Mouse (Mus musculus): ENCODE data around the gene Fam166a. TPM values are rescaled to one million over a fixed set of nuclear protein-coding genes. Genes with fewer than 3 reads are reported as not detected.

Fam166a gene
- polyA plus RNA-seq, 1 experiment from 2014 or later: not detected

DNA sequence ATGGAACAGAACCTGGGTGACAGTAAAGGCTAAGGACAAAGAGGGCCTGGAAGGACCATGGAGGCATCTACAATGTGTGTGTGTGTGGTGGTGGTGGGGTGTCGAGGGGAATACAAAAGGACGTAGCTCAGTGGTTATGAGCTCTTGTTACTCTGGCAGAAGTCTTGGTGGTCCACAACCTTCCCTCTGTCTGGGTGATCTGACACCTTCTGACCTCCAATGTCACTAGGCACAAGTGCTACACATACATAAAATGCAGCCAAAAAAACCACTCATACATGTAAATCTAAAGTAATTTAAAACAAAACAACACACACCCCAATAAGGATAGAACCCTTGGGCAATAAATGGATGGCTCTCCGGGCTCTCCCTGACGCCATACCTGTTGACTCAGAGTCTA, 8.9 kb downstream of the Fam166a start:
- ATAC-seq (ENCODE audit: low FRiP score, low TSS enrichment): no peak
- no peaks in the 10 kb centered on the region for H3K36me3 ChIP-seq (ENCODE audit: control insufficient read depth, insufficient read depth, low read length)
- WGBS: 91% methylated on average over 4 of the region's 4 CpGs
- DNase-seq (ENCODE audit: low spot score): no peak
- H3K4me3 ChIP-seq (ENCODE audit: low read depth, low read length): no peak overlapping the region
- no peaks in the 10 kb centered on the region for H3K4me1 ChIP-seq (replicated peaks; ENCODE audit: control insufficient read depth, insufficient read depth)
- no peak overlapping the region for H3K9ac ChIP-seq (ENCODE audit: low read length)
- TF ChIP-seq EP300 (optimal IDR thresholded peaks at IDR 0.05) (no peak), CTCF (IDR thresholded peaks at IDR 0.05; ENCODE audit: low read depth) (no peak)
- H3K27me3 ChIP-seq (ENCODE audit: control insufficient read depth, insufficient read depth, low read length): no peaks in the 10 kb centered on the region
- H3K9me3 ChIP-seq (ENCODE audit: control insufficient read depth, low read length): no peaks in the 10 kb centered on the region
- no peak overlapping the region for H3K27ac ChIP-seq (replicated peaks)
- no peak overlapping the region for H3K4me2 ChIP-seq (replicated peaks; ENCODE audit: low read depth)

- H3K4me2 ChIP-seq (replicated peaks; ENCODE audit: low read depth): peak overlapping the region; percentile 40
- WGBS: 0% methylated on average over 7 of the region's 7 CpGs
- H3K36me3 ChIP-seq (ENCODE audit: control insufficient read depth, insufficient read depth, low read length): no peaks in the 10 kb centered on the region
- no peaks in the 10 kb centered on the region for H3K27me3 ChIP-seq (ENCODE audit: control insufficient read depth, insufficient read depth, low read length)
- peak overlapping the region; percentile 87 for H3K27ac ChIP-seq (replicated peaks)
- H3K4me1 ChIP-seq (replicated peaks; ENCODE audit: control insufficient read depth, insufficient read depth): no peaks in the 10 kb centered on the region
- TF ChIP-seq CTCF (IDR thresholded peaks at IDR 0.05; ENCODE audit: low read depth): peak; percentile 74
- TF ChIP-seq EP300 (optimal IDR thresholded peaks at IDR 0.05): peak; percentile 64
- H3K4me3 ChIP-seq (ENCODE audit: low read depth, low read length): peak overlapping the region; percentile 8; the same call in 1 of the 2 replicates
- H3K9ac ChIP-seq (ENCODE audit: low read length): peak overlapping the region; percentile 31; the same call in 1 of the 2 replicates
- peak; percentile 88 for DNase-seq (ENCODE audit: low spot score)
- H3K9me3 ChIP-seq (ENCODE audit: control insufficient read depth, low read length): no peaks in the 10 kb centered on the region
- ATAC-seq (ENCODE audit: low FRiP score, low TSS enrichment): peak; percentile 67
Observed at GRCm38 (mm10) chr2:25228431-25228889, 9.9 kb downstream of the Fam166a start.

DNA sequence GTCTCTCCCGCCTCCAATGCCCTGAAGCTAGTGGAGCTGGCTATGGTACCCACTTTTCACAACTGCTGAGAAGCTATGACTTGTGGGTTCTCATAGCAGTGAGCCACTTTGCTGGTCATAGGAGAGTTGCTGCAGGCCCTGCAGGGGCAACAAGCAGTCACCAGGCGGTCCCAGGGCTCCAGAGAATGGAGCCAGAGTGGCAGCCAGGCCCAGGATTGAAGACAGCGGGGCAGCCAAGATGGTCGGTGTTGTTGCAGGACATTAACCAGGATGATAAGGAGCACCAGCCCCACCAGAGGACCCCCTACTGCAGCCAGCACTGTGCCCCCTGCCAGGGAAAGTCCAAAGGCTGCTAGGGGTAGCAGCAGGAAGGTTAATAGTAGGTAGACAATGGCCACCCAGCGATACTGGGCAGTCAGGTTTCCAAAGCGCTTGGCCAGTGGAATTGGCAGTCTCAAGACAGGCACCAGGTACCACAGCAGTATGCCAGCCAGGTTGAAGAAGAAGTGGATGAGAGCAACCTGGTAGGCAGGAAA, 10.5 kb downstream of the Fam166a start:
- Histone ChIP-seq H3K27ac (replicated peaks) (peak overlapping the region; percentile 87), H3K4me1 (replicated peaks; ENCODE audit: control insufficient read depth, insufficient read depth) (no peaks in the 10 kb centered on the region), H3K4me3 (ENCODE audit: low read depth, low read length) (no peak overlapping the region), H3K4me2 (replicated peaks; ENCODE audit: low read depth) (peak overlapping the region; percentile 40; the same call in 1 of the 2 replicates), H3K27me3 (ENCODE audit: control insufficient read depth, insufficient read depth, low read length) (no peaks in the 10 kb centered on the region), H3K9me3 (ENCODE audit: control insufficient read depth, low read length) (no peaks in the 10 kb centered on the region), H3K36me3 (ENCODE audit: control insufficient read depth, insufficient read depth, low read length) (no peaks in the 10 kb centered on the region), H3K9ac (ENCODE audit: low read length) (no peak overlapping the region)
- ATAC-seq (ENCODE audit: low FRiP score, low TSS enrichment): no peak
- 63% methylated on average over 6 of the region's 6 CpGs for WGBS
- DNase-seq (ENCODE audit: low spot score): no peak
- no peak for TF ChIP-seq EP300 (optimal IDR thresholded peaks at IDR 0.05)
- TF ChIP-seq CTCF (IDR thresholded peaks at IDR 0.05; ENCODE audit: low read depth): no peak

DNA sequence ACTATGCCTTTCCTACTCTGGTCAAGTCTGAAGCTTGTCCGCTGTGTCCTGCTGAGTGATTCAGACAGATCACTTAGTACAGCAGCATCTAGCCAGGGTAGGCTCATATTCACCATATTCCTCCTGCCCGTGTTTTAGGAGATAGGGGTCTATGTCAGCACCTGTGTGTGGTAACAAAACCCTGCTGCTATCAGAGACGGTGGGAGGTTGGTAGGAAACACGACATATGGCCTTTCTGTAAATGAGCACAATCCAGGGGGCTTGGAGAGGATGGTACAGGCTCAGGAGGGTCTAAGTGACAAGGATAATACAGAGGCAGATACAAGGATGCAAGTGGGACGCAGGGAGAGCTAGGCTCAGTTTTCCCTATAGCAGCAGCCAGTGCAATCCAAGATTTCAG, 11.0 kb downstream of the Fam166a start:
- no peak for ATAC-seq (ENCODE audit: low FRiP score, low TSS enrichment)
- Histone ChIP-seq H3K9me3 (ENCODE audit: control insufficient read depth, low read length) (no peaks in the 10 kb centered on the region), H3K36me3 (ENCODE audit: control insufficient read depth, insufficient read depth, low read length) (no peaks in the 10 kb centered on the region), H3K9ac (ENCODE audit: low read length) (no peak overlapping the region), H3K4me3 (ENCODE audit: low read depth, low read length) (no peak overlapping the region), H3K27me3 (ENCODE audit: control insufficient read depth, insufficient read depth, low read length) (no peaks in the 10 kb centered on the region), H3K27ac (replicated peaks) (no peak overlapping the region), H3K4me2 (replicated peaks; ENCODE audit: low read depth) (no peak overlapping the region), H3K4me1 (replicated peaks; ENCODE audit: control insufficient read depth, insufficient read depth) (no peaks in the 10 kb centered on the region)
- 82% methylated on average over 5 of the region's 5 CpGs for WGBS
- TF ChIP-seq EP300 (optimal IDR thresholded peaks at IDR 0.05): no peak
- TF ChIP-seq CTCF (IDR thresholded peaks at IDR 0.05; ENCODE audit: low read depth): no peak
- no peak for DNase-seq (ENCODE audit: low spot score)

- no peak for TF ChIP-seq EP300 (optimal IDR thresholded peaks at IDR 0.05)
- Histone ChIP-seq H3K9ac (ENCODE audit: low read length) (no peak overlapping the region), H3K4me2 (replicated peaks; ENCODE audit: low read depth) (no peak overlapping the region), H3K4me1 (replicated peaks; ENCODE audit: control insufficient read depth, insufficient read depth) (no peaks in the 10 kb centered on the region), H3K36me3 (ENCODE audit: control insufficient read depth, insufficient read depth, low read length) (no peaks in the 10 kb centered on the region), H3K27ac (replicated peaks) (no peak overlapping the region), H3K9me3 (ENCODE audit: control insufficient read depth, low read length) (no peaks in the 10 kb centered on the region), H3K4me3 (ENCODE audit: low read depth, low read length) (no peak overlapping the region), H3K27me3 (ENCODE audit: control insufficient read depth, insufficient read depth, low read length) (no peaks in the 10 kb centered on the region)
- DNase-seq (ENCODE audit: low spot score): no peak
- WGBS: 88% methylated on average over 7 of the region's 7 CpGs
- ATAC-seq (ENCODE audit: low FRiP score, low TSS enrichment): no peak
Observed at GRCm38 (mm10) chr2:25230581-25230980, 12.0 kb downstream of the Fam166a start.

GRCm38 (mm10) chr2:25231038-25231437, 12.5 kb downstream of the Fam166a start:
- Histone ChIP-seq H3K36me3 (ENCODE audit: control insufficient read depth, insufficient read depth, low read length) (no peaks in the 10 kb centered on the region), H3K4me1 (replicated peaks; ENCODE audit: control insufficient read depth, insufficient read depth) (no peaks in the 10 kb centered on the region), H3K4me3 (ENCODE audit: low read depth, low read length) (no peak overlapping the region), H3K27ac (replicated peaks) (no peak overlapping the region), H3K9me3 (ENCODE audit: control insufficient read depth, low read length) (no peaks in the 10 kb centered on the region), H3K27me3 (ENCODE audit: control insufficient read depth, insufficient read depth, low read length) (no peaks in the 10 kb centered on the region), H3K4me2 (replicated peaks; ENCODE audit: low read depth) (no peak overlapping the region), H3K9ac (ENCODE audit: low read length) (no peak overlapping the region)
- ATAC-seq (ENCODE audit: low FRiP score, low TSS enrichment) (no peak), DNase-seq (ENCODE audit: low spot score) (no peak)
- WGBS: 63% methylated on average over 12 of the region's 12 CpGs
- TF ChIP-seq EP300 (optimal IDR thresholded peaks at IDR 0.05) (no peak), CTCF (IDR thresholded peaks at IDR 0.05; ENCODE audit: low read depth) (no peak)

Data from stomach, postnatal 0 days (tissue).